Mouse (Mus musculus) cerebellum, adult 2 months (tissue): ENCODE results near the gene Map6.

Experiments
- CTCF ChIP-seq: fragments of 200-500 bp; IDR thresholded peaks from 2 replicates; pipeline ENCODE4 v1.5.1; 2011; ENCODE audit warnings: low read depth, mild to moderate bottlenecking, control low read depth, low read length, moderate library complexity, borderline replicate concordance; ENCODE audit not compliant: insufficient read depth
- POLR2A ChIP-seq: fragments of 200-500 bp; IDR thresholded peaks from 2 replicates; pipeline ENCODE4 v1.6.1; 2011; ENCODE audit warnings: low read length, control low read depth, borderline replicate concordance; ENCODE audit not compliant: insufficient read depth

GRCm38 (mm10) chr7:99304949-99305372 lies 37.7 kb downstream of the Map6 start:
- no peak for TF ChIP-seq CTCF
- TF ChIP-seq POLR2A, result no peak
